Mouse (Mus musculus): Measurements from ENCODE around the gene Rtl9. TPM values are rescaled to one million over a fixed set of nuclear protein-coding genes. Genes with fewer than 3 reads are reported as not detected.

Gene Rtl9
- total RNA-seq (2021): 1 to 10 TPM in 1 of 2 experiments, under 1 TPM in 1; 0.79 to 1.2 TPM
- long read RNA-seq, experiment 1: 0 reads
- long read RNA-seq, experiment 2, partial matches to known transcripts: 0 of 1 reads
- long read RNA-seq, experiment 2, other reads (novel, unspliced or antisense): 1 of 1 reads

DNA sequence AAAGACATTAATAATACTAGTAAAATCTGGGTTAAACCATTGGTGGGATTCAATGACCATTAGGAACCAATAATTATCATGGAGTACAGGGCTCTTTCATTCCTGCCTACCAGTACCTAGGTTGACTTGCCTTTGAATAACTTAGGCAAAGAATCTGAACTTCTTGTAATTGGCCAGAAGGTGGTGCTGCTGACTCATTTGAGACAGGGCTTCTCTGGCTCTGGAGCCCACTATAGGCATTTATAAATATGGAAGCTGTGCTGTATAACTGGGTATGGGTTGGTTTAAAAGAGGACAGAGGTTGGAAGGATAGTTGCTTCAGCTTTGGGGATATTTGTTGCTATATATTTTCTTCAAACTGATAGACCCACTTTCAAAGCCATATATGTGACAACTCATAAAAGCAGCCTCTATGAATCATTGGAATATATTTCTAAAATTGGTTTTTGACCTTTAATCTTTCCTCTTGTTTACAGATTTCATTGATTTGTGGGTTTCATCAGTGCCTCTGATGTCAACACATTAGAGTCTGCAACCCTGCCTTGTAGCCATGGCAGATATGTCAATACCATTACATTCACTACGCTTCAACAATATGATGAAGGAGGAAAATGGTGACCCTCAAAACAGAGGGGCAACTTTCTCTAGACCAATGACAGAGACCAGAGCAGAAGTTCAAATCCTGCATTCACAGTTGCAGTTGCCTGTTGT is at the start of gene Rtl9:
TSS of gene Rtl9 (plus strand) at position 551 of the 711 bp plus-strand sequence.
- no peak within 1 kb of the TSS for H3K4me3 ChIP-seq
- peak; percentile 82 for TF ChIP-seq CTCF (conservative IDR thresholded peaks at IDR 0.05)
- no peak within 1 kb of the TSS for H3K27ac ChIP-seq
- no peak for DNase-seq (ENCODE audit: low spot score in 2 of 2)

- peak; percentile 87 for TF ChIP-seq CTCF (conservative IDR thresholded peaks at IDR 0.05)
- DNase-seq (ENCODE audit: low spot score in 2 of 2): peak; percentile 22 to 70
- H3K27ac ChIP-seq: no peak overlapping the region
- no peak overlapping the region for H3K4me3 ChIP-seq
Measured at GRCm38 (mm10) chrX:143051478-143051877, 47.9 kb upstream of the Rtl9 start.

GRCm38 (mm10) chrX:143051921-143052320 is 47.5 kb upstream of the Rtl9 start:
- Histone ChIP-seq H3K27ac (no peak overlapping the region), H3K4me3 (no peak overlapping the region)
- no peak for TF ChIP-seq CTCF (conservative IDR thresholded peaks at IDR 0.05)
- no peak for DNase-seq (ENCODE audit: low spot score in 2 of 2)

GRCm38 (mm10) chrX:143058829-143059228 is 40.6 kb upstream of the Rtl9 start:
- Histone ChIP-seq H3K4me3 (no peak overlapping the region), H3K27ac (no peak overlapping the region)
- peak; percentile 87 for TF ChIP-seq CTCF (conservative IDR thresholded peaks at IDR 0.05)
- DNase-seq (ENCODE audit: low spot score in 2 of 2): peak; percentile 52 to 72

- Histone ChIP-seq H3K4me3 (no peak overlapping the region), H3K27ac (no peak overlapping the region)
- TF ChIP-seq CTCF (conservative IDR thresholded peaks at IDR 0.05): no peak
- no peak for DNase-seq (ENCODE audit: low spot score in 2 of 2)
Measured at GRCm38 (mm10) chrX:143062641-143063355, 36.6 kb upstream of the Rtl9 start.

DNA sequence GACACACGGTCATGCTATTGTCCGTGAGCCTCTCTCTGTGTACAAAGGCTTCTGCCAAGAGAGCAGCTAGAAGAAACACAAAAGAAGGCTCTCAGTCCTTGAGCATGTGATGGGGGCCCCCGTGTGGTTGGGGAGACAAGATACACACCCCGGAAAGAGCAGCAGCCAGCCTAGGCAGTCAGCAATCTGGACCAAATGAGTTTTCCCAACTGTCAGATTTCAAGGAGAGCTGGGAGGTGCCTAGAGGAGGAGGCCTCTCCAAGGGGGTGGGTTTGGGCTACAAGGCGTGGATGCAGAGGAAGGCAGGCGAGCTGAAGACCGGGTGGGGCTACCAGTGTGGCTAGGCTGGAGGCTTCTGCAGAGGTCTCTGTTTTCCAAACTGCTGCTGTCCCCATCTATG is 35.6 kb upstream of the Rtl9 start:
- H3K4me3 ChIP-seq: no peak overlapping the region
- peak in 1 of 2 experiments; percentile 13 for DNase-seq (ENCODE audit: low spot score in 2 of 2)
- peak; percentile 48 for TF ChIP-seq CTCF (conservative IDR thresholded peaks at IDR 0.05)
- H3K27ac ChIP-seq: no peak overlapping the region

GRCm38 (mm10) chrX:143064288-143064687 is 35.1 kb upstream of the Rtl9 start:
- H3K27ac ChIP-seq: no peak overlapping the region
- DNase-seq (ENCODE audit: low spot score in 2 of 2): no peak
- TF ChIP-seq CTCF (conservative IDR thresholded peaks at IDR 0.05): no peak
- no peak overlapping the region for H3K4me3 ChIP-seq

- Histone ChIP-seq H3K27ac (no peak overlapping the region), H3K4me3 (no peak overlapping the region)
- no peak for DNase-seq (ENCODE audit: low spot score in 2 of 2)
- TF ChIP-seq CTCF (conservative IDR thresholded peaks at IDR 0.05): no peak
Measured at GRCm38 (mm10) chrX:143066320-143067114, 32.9 kb upstream of the Rtl9 start.

GRCm38 (mm10) chrX:143067115-143067514 is 32.3 kb upstream of the Rtl9 start:
- Histone ChIP-seq H3K27ac (no peak overlapping the region), H3K4me3 (no peak overlapping the region)
- DNase-seq (ENCODE audit: low spot score in 2 of 2): no peak
- no peak for TF ChIP-seq CTCF (conservative IDR thresholded peaks at IDR 0.05)

- Histone ChIP-seq H3K27ac (no peak overlapping the region), H3K4me3 (no peak overlapping the region)
- DNase-seq (ENCODE audit: low spot score in 2 of 2): no peak
- TF ChIP-seq CTCF (conservative IDR thresholded peaks at IDR 0.05): no peak
Measured at GRCm38 (mm10) chrX:143067576-143067975, 31.8 kb upstream of the Rtl9 start.

DNA sequence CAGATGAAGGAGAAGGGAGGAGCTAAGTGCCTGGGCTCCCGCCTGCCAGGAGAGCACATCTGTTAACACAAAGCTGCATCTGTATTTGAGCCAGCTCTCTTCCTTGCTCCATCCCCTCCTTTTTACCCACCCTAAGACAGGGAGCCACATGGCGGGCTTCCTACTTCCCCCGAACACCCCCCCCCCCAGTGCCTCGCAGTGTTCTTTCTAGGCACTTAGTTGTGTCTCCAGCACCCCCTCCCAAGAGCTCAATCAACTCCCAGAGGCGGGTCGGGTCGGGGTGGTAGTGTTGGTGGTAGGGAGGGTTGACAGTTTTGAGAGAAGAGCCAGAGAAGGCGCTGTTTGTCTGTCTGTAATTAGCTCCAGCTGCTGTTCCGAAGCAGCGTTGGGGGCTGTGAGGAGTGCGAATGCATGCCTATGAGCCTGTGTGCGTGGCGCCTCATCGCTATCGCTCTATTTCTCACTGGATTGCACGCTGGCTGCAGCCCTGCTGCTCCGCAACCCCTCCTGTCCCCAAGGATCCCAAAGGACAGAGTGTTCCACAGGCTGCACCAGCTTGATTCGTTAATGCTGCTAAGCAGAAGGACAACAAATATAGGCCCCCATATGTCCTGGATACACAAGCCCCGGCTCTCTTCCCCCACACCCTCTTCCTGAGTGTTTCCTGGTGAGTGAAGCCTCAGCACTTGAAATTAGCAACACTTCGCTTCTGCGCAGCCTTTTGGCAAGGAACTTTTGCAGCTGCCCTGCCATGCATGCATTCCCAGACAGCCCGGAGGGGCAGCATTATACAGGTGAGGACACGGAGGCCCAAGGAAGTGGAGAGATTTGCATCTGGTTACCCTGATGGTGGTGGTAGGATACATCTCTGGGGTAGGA is 18.7 kb upstream of the Rtl9 start:
- Histone ChIP-seq H3K4me3 (peak overlapping the region; percentile 41), H3K27ac (peak overlapping the region; percentile 23; the same call in 1 of the 2 replicates)
- DNase-seq (ENCODE audit: low spot score in 2 of 2): no peak
- TF ChIP-seq CTCF (conservative IDR thresholded peaks at IDR 0.05): no peak

DNA sequence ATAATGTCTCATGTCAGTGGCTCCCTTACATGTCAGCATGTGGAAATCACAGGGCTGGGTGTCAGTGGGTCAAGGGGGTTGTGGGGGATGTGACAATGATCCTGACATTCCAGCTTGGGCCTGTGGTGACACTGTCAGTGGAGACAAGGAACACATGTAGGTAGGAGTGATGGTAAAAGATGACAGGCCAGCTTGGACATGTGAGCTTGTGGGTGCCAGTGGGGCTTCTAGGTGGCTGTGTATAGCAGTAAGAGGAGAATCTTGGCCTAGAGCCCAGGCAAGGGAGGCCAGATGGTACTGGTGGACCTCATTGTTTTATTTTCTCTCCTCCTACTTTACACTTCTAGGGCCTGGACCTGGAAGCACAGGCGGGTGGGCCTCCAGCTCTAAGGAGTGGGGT is 16.7 kb upstream of the Rtl9 start:
- no peak for TF ChIP-seq CTCF (conservative IDR thresholded peaks at IDR 0.05)
- no peak overlapping the region for H3K27ac ChIP-seq
- no peak overlapping the region for H3K4me3 ChIP-seq
- no peak for DNase-seq (ENCODE audit: low spot score in 2 of 2)

Measured in layer of hippocampus, adult 2 months (tissue).